Comparison of ENCODE assay signal across 20 mouse cellular contexts in genomic region chr16:24053403-24053802, GRCm38 (mm10).
DNase-seq lines count a peak whose midpoint lies in the region; TF ChIP-seq lines count a peak whose summit lies in the region.
"Had no signal": no experiment of that assay in that cellular context is flagged by ENCODE, and none has a peak within 500 bp of the region (broad histone marks: within the 10 kb centered on the region; RNA-seq: fewer than 3 reads in every experiment).

No protein-coding gene starts in this region.

- no peak overlapping the region for H3K27ac ChIP-seq in left cerebral cortex, adult 2 months
- H3K27ac ChIP-seq in layer of hippocampus, adult 2 months, result no peak overlapping the region
- H3K27ac ChIP-seq: embryonic facial prominence, embryonic 13.5 days; heart, embryonic 13.5 days; hindbrain, embryonic 15.5 days; kidney, postnatal 0 days; neural tube, embryonic 15.5 days had no signal

- no peak overlapping the region for H3K4me3 ChIP-seq in left cerebral cortex, adult 2 months
- no peak overlapping the region for H3K4me3 ChIP-seq in layer of hippocampus, adult 2 months
- H3K4me3 ChIP-seq: embryonic facial prominence, embryonic 13.5 days; heart, embryonic 13.5 days; hindbrain, embryonic 15.5 days; myocyte; neural tube, embryonic 15.5 days had no signal

- peak; percentile 25 to 31 for DNase-seq in left cerebral cortex, postnatal 14 days (ENCODE audit: low spot score in 2 of 2)
- DNase-seq in left cerebral cortex, adult 2 months (ENCODE audit: extremely low spot score in 1 of 2, low spot score in 2 of 2), result no peak
- peak; percentile 20 for DNase-seq in brain, embryonic 18.5 days (ENCODE audit: low read depth, low spot score)
- DNase-seq in layer of hippocampus, adult 2 months (ENCODE audit: low spot score in 2 of 2), result peak; percentile 47 to 65
- DNase-seq in right cerebral cortex, postnatal 10 days (ENCODE audit: low spot score in 2 of 2), result peak; percentile 28 to 54
- no peak for DNase-seq in lung, postnatal 14 days
- DNase-seq in ovary, postnatal 14 days (ENCODE audit: low spot score), result no peak
- DNase-seq: adrenal gland, postnatal 10 days; B cell, adult 2 months; cerebellum, adult 8-10 months; heart, postnatal 36 days; lung, embryonic 14.5 days; midbrain, embryonic 14.5 days; thymus, postnatal 36 days had no signal

- no peak for TF ChIP-seq CTCF in left cerebral cortex, adult 2 months (IDR thresholded peaks at IDR 0.05)
- TF ChIP-seq CTCF in layer of hippocampus, adult 2 months (conservative IDR thresholded peaks at IDR 0.05), result no peak

- intact Hi-C loops in left cerebral cortex, postnatal 14 days (cut with DNase I), result no loop called here
- intact Hi-C loops in left cerebral cortex, adult 2 months (cut with DNase I), result no loop called here

Comparison
In these comparisons a context has a peak if more than half of its experiments do, and no peak if none do; other contexts are left out.
1. DNase-seq: peak in left cerebral cortex, postnatal 14 days (2 of 2), brain, embryonic 18.5 days (single experiment), layer of hippocampus, adult 2 months (2 of 2) and right cerebral cortex, postnatal 10 days (2 of 2); none in left cerebral cortex, adult 2 months (0 of 2), lung, postnatal 14 days (single experiment) and ovary, postnatal 14 days (single experiment).